Mouse (Mus musculus) frontal cortex, postnatal 14 days (tissue): ENCODE results near the gene Grn.
"Not testable (repeated sequence)": the region's sequence is repeated elsewhere in the genome, so short reads cannot be mapped to it uniquely, and the experiment has no call there.

ENCODE experiments used
- DNase-seq, 2 experiments: peaks; one replicate each; pipeline ENCODE4 v3.0.0; 2022; ENCODE audit warnings: low spot score in 2 of 2

Gene Grn

DNA sequence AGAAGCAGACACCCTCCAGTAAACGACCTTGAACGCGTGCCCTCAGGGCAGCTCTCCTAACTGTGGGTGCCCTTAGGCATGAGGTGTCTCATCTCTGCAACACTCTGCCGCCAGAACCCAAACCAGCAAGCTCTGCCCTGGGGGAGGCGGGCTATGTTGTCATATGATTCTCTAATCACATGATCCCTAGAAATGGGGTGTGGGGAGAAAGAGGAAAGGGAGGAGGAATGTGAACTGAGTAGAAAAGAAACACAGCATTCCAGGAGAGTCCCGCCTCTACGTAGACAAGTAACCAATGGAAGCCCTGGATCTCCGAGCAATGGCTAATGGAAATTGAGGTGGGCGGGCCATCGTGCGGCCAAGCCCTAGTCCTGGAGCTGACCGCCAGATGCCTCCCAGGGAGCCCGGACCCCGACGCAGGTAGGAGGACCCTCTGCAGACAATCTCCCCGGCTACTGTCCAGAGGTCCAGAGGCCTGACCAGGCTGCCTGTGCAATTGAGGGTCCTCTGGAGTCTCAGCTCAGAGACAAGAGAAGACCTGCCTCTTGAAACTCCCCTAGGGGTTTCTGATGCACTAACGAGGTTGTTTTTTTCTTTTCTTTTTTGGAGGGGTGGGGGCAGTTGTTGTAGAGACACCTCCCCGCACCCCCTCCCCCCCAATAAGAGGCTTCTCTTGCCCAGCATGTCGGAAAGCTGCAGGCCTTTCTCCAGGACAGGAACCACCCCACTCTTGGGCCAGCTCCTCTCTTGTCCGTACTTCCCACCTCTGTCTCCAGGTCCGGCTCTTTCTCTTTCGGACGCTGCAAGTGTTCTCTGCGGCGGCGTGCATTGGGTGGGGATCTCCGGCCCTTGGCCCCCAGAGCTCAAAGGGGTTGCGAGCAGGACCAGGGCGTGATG, at the start of gene Grn:
Gene Grn (plus strand): TSS at position 195 of the 897 bp plus-strand sequence.
- peak; percentile 82 to 90 for DNase-seq

DNA sequence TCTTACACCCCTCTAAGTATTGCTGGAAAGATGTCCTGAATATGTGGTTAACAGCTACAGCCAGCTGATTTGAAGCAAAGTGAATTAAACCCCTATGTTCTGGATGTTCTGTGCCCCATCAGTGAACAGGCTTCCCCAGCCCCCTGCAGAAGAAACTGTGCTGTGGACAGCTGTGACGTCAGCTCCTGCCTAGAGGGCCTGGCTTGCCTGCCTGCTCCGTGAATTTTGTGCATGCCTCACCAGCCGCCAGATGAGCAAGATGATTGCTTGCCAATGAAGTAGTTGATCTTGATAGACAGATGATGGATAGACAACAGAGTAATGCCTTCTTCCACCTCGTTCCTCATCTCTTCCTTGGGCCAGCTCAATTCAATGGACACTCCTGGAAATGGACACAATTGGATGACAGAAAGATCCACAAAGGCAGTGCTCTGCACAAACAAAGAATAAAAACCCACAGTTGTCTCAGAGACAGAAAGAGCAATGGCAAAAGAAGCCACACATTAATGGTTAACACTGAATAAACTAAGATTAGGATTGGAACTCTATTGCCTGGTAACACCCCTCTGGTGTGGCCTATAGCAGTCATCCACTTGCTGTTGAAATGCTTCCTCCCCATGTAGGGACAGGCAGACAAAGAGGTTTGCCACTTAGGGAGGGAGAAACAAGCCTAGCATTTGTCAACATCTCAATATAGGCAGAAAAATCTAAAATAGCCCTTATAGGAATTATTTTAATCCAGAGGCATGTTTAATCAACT, 48.6 kb upstream of the Grn start:
- no peak for DNase-seq

DNA sequence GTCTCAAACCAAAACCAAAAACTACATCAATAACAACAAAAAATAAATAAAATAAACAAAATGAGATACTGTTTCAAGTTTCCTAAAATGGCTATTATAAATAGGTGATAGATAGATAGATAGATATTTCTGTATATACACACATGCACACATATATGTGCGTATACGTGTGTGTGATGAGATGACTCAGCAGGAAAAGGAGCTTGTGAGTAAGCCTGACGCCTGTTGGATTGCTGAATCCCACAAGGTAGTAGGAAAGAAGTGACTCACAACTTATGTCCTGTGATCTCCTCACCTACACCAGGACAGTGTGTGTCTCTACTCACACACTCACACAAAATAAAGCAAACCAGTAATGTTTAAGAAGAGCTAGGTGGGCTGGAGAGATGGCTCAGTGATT, 47.3 kb upstream of the Grn start:
- DNase-seq = no peak

DNA sequence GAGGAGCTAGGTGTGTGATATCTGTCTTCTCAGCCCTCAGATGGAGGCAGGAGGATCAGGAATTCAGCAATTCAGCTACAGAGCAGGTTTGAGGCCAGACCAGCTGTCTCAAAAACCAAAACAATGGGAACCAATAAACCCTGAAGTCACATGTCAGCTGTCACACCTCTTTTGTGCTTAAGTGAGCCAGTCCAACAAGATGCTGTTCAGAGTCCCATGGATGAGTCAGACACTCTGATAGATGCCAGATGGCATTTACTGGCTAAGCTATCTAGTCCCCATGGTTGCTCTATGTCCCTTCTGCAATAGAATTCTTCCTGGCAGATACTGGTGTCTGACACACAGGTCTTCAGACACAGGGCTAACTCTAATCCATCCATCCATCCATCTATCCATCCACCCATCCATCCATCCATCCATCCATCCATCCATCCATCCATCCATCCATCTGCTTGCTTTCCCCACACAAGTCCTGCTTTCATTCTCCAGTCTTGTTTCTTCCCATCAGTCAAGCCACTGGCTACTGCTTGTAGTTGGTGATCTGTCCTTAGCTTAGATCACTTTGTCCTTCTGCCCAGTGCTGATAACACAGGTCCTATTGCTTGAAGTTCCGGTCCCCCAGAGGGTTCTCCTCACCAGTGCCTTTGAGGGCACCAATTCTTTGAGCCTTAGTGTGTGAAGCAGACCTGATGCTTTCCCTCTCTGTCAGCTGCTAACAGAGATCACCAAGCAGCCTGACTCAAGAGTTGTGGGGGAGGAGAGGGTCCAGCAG, 46.6 kb upstream of the Grn start:
- DNase-seq = no peak

DNA sequence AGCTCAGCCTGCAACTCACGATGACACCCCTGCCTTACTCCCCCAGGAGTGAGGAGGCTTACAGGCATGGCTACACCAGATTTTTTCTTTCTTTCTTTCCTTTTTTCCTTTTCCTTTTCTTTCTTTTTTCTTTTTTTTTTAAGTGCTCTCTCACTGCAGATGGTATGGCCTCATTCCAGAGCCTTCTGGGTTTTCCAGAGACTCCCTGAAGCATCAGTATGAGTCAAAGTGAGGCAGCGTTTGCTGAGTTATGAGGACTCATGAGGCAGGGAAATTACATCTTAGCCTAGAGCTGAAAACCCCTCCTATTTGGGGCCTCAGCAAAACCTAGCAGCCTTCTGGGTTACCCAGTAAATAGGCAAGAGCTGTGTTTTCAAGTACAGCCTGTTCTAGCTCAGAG, 45.7 kb upstream of the Grn start:
- no peak for DNase-seq

DNA sequence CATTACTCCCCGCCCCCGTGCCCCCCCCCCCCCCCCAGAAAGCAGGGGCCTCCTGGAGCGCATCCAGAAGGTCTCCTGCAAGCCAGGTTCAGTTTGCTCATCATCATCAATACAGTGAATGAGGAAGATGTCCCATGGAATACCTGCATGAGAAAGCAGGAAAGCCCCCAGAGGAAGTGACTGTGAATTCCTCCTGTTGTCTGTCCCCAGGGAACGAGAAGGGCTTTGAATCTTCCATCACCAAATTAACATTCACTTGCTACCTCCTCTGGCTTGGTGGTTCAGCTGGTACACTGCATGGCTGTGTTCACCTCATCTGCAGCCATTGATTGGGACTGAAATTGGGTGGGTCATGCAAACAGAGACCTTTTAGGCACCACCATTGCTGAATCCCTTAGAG, 45.0 kb upstream of the Grn start:
- DNase-seq = no peak

DNA sequence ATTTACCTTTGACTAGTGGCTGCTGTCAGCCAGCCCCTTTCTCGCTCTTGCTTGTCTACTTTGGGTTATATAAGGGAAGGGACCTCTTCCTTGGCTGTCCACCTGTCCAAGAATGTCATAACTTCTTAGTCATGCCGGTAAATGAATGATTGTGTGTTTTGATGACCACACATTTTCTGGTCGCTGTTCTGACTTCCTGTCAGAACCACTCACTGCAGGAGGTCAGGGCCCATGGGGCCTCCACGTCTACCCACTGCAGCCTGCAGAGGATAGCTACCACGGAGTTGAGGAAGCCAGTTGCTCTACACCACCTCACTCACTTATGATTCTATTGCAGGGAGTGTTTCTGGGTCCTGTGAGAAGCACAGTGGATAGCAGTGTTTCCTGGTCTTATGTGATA, 44.0 kb upstream of the Grn start:
- DNase-seq = no peak

DNA sequence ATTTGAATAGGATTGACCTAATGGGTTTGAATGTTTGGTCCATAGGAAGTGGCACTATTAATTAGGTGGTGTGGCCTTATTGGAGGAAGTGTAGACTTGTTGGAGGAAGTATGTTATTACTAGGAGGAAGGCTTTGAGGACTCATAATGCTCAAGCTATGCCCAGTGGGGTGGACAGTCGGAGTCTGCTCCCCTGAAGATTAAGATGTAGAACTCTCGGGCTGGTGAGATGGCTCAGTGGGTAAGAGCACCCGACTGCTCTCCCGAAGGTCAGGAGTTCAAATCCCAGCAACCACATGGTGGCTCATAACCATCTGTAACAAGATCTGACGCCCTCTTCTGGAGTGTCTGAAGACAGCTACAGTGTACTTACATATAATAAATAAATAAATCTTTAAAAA, 40.7 kb upstream of the Grn start:
- DNase-seq = not testable (repeated sequence)

DNA sequence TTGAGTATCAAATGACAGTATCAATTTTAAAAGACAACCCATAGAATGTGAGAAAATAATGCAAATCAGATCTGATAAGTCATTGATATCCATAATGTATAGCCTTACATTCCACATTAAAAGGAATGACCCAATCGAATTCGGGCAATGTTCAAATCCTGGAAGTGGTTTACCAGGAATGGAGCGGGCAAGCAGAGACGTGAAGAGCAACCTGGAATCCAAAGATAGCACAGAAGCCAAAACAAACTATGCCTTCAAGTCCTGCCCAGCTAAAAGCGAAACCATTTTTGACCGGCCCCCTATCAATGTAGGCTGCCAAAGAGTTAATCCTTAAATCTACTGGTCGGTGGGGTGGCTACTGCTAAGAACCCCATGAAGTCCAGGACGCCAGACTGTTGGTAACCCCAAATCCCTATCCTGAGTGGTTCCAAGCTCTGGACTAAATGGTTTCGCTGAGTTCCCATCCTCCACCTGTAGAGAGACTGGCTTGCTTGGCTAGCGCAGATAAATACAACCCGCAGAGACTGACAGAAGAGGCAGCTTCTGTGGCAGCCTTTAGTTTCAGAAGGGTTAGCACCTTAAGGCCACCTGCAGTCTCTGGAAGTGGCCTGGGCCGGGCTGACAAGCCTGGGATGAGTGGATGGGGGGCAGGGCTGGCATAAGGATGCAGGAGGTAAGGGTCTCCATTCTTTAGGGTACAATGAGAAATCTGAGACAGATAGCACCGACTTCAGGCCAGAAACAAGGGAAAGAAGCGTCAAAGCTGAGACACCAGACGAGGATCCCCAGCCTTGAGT, 37.5 kb upstream of the Grn start:
- DNase-seq = no peak

DNA sequence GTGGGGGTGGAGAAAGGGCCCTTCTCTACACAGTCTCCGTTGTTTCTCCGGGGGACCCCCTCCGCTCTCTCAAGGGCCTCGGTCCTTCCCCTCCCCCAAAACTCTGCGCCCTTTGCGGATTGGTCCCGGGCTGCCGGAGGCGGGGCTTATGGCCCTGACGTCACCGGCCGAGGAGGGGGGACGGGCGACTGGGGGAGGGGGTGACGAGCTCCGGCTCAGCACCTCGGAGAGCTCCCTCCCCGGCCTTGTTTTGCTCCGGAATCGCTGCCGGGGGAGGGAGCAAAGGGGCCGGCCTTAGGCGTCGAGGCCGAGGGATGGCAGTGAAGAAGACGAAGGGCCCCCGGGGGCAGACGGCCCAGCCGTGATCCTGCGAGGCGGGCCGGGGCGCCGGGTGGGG, 36.9 kb upstream of the Grn start, which contains the start of gene Rundc3a:
Gene Rundc3a (plus strand): TSS at position 166 of the 397 bp plus-strand sequence.
- DNase-seq = peak; percentile 91 to 95

DNA sequence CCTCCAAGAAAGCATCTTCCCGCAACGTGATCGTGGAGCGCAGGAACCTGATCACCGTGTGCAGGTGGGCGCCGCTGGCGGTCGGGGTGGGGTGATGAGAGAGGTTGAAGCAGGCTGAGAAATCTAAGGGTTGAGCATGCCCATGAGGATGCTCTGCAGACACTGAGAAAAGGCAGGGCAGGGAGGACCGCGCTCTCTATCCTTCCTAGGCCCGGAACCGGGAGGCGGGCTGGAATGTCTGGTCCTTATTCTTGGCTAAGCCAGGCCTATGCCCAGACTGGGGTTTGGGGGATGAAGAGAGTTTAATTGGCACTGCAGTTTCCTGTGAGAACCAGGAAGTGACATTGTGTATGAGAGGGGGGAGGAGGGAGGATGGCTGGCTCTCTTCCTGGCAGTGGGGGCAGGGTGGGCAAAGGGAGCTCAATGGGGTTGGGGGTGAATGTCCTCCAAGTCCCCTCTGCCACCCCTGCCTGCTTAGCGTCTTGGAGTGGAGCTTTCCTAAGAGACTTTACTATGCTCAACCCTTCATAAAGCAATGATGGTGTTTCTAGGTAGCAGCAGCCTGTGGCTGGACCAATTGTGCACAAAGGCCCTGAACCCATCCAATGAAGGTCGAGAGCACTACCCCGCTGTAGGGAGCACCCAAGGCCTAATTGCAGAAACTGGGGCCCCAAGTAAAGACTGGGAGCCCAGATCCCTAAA, 36.2 kb upstream of the Grn start:
- DNase-seq = peak in 1 of 2 experiments; percentile 34

DNA sequence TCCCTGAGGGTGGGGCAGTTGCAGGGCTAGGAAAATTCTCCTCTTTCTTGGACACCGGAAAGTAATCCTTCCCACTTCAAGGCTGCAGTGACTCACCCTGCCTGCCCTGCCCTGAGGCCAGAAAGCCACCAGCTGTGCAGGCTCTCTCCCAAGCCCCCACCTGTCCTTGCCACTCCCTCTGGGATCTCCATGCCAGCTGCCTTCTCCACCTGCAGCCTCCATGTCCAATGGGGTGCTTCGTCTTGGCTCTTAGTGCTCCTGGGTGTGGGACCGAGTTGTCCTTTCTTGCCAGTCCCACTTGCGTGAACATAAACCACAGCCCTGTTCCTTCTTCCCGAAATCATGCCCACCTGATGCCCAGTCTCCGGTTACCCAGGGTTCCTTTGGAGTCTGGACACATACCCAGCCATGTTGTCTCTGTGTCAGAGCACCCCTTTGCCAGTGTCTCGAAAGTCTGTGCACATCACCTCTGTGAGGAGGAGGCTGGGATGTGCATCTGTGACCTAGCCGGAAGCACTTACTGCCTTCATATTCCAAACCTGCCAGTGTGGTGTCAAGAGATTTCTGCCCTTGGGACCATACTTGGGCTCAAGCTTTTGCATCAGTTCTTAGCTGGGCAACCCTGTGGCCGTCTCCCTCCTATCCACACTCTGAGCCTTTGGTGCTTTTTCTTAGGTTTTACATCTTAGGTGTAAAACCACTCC, 35.5 kb upstream of the Grn start:
- no peak for DNase-seq

DNA sequence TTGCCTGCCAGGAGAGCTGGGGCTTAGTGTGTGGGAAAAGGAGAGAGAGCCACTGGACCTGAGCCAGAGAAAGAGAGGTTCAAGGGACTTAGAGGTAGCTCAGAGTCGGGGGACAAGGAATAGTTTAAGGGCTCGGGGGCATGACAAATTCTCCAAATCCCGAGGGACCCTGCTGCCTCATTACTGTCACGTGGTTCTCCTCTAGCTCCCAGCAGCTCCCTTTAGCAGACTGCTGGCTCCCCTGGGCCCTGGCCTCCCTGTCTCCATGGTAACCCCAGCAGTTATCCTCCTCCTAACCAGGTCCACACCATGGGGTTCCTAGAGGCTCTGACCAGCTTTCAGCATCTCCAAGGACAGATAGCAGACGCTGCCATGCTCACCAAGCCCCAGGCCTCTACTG, 34.9 kb upstream of the Grn start:
- DNase-seq = no peak

DNA sequence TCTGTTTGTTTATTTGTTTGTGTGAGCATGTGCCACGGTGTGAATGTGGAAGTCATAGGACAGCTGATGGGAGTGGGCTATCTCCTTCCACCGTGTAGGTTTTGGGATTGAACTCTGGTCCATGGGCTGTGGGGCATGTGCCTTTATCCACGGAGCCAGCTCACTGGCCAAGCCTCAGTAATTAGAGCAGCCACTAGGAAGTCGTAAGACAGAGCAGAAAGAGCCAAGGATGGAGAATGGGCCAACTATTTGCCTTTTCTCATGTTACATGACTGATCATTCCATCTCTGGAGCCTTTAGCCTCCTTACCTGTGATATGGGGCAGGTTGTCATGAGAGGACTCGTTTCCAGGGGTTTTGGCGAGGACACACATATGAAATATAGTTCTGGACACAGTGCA, 33.9 kb upstream of the Grn start:
- no peak for DNase-seq

DNA sequence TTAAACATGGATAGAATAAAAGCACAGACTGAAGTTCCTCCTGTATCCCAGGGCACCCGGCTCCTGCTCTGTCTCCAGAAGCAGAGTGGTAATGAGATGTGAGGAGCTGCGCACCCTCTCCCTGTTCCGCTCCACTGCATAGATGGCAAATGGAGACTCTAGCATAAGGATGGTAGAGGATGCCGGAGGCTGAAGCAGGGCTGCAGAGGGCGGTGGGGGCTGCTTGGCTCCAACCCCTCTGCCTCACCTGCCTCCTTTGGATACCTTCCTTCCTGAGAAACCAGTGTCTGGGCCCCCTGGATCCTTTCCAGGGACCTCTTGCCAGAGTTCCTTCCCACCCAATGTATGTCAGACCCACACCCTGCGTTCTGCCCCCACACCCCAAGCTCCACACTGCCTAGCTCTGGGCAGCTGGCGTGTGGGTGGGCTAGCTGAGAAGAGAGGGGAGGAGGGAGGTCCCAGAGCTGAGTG, 33.4 kb upstream of the Grn start:
- DNase-seq = peak in 1 of 2 experiments; percentile 12

DNA sequence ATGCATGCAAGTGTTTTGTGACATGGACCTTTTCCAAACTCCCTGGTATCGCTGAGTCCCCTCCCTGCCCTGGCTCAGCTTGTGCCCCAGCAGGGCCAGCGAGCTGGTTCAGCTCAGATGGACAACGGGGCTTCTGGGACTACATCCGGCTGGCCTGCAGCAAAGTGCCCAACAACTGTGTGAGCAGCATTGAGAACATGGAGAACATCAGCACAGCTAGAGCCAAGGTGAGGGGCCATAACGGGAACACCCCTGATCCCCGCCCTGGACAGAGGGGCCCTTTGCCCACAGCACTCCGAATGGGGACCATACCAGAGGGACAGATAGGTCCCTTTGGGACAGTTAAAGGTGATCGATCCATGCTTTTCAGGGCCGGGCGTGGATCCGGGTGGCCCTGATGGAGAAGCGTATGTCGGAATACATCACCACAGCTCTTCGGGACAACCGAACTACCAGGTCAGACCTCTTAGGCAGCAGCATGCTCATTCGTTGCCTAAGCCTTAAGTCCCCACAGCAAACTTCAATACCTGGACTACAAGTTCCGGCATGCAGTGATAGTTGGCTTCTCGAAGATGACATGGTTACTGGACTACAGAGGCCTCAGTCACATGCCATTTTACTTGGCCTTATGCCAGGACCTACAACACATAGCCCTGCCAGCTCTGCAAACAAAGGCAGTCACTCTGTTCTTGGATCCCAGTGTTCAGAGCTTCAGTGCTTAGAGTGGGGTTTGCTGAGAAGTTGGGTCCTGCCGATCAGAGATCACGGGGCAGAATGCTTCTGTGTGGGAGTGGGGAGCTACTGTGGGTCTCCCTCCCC, 31.9 kb upstream of the Grn start:
- peak in 1 of 2 experiments; percentile 10 for DNase-seq

DNA sequence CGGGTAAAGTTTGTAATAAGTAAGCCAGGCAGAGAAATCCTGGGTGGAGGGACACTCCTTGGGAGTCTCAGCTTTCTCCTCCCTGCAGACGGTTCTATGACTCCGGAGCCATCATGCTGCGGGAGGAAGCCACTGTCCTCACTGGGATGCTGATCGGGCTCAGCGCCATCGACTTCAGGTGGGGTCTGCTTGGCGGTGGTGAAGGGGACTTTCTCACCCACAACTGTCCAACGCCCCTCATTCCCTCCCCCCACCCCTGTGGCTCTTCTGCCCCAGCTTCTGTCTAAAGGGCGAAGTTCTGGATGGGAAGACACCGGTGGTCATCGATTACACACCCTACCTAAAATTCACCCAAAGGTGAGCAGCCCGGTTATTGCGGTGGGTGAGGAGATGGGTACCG, 31.0 kb upstream of the Grn start:
- DNase-seq = no peak

DNA sequence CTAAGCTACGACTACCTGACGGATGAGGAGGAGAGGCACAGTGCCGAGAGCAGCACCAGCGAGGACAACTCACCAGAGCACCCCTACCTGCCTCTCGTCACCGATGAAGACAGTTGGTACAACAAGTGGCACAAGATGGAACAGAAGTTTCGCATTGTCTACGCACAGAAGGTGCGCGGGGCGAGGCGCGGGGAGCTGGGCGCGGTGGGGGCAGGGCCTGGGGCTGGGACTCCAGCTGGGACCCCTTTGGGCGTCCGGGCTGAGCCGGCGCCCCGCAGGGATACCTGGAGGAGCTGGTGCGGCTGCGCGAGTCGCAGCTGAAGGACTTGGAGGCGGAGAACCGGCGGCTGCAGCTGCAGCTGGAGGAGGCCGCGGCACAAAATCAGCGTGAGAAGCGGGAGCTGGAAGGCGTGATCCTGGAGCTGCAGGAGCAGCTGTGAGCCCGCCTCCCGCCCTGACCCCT, 30.5 kb upstream of the Grn start:
- DNase-seq = peak in 1 of 2 experiments; percentile 22

DNA sequence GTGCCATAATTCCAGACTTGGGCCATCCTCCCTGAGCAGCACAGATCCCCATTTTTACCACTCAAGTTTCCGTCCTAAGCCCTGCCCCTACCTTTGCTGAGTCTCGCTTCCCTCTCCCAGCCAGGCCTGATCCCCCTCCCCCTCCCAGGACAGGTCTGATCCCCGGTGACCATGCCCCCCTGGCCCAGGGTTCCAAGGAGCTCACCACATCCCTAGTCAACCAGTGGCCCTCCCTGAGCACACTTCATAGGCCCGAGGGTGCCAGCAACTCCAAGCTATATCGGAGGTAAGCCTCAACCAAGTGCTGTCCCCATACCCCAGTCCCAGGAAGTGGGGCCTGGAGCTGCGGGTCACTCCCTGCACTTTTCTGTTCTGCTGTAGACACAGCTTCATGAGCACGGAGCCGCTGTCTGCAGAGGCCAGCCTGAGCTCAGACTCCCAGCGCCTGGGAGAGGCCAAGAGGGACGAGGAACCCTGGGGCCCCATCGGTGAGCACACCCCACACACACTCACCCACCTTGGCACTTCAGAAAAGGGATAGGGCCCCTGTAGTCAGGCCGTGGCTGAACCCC, 29.5 kb upstream of the Grn start:
- no peak for DNase-seq
